Mouse (Mus musculus): Measurements from ENCODE around the gene Scyl3. TPM values are rescaled to one million over a fixed set of nuclear protein-coding genes. Genes with fewer than 3 reads are reported as not detected.

Gene Scyl3
- polyA plus RNA-seq, 1 experiment = 3.9 TPM

GRCm38 (mm10) chr1:163898291-163898764 lies 30.6 kb upstream of the Scyl3 start:
- Histone ChIP-seq H3ac (ENCODE audit: control insufficient read depth, insufficient read length) (no peak overlapping the region), H3K4me3 (no peak overlapping the region), H3K27me3 (ENCODE audit: control insufficient read depth, insufficient read depth, insufficient read length) (no peaks in the 10 kb centered on the region), H3K4me2 (ENCODE audit: low read depth) (peak overlapping the region; percentile 66), H3K36me3 (ENCODE audit: control insufficient read depth, insufficient read depth) (no peaks in the 10 kb centered on the region), H3K79me2 (ENCODE audit: control insufficient read depth, insufficient read depth) (no peaks in the 10 kb centered on the region)
- TF ChIP-seq POLR2AphosphoS2 (IDR thresholded peaks at IDR 0.05; ENCODE audit: insufficient read length, low read depth) (no peak), USF1 (IDR thresholded peaks at IDR 0.05; ENCODE audit: low read depth) (peak; percentile 14)

- Histone ChIP-seq H3K4me3 (no peak overlapping the region), H3K27me3 (ENCODE audit: control insufficient read depth, insufficient read depth, insufficient read length) (no peaks in the 10 kb centered on the region), H3K79me2 (ENCODE audit: control insufficient read depth, insufficient read depth) (no peaks in the 10 kb centered on the region), H3ac (ENCODE audit: control insufficient read depth, insufficient read length) (no peak overlapping the region), H3K36me3 (ENCODE audit: control insufficient read depth, insufficient read depth) (no peaks in the 10 kb centered on the region), H3K4me2 (ENCODE audit: low read depth) (no peak overlapping the region)
- TF ChIP-seq POLR2A (IDR thresholded peaks at IDR 0.05; ENCODE audit: insufficient read length, low read depth) = no peak
- no peak for TF ChIP-seq USF1 (IDR thresholded peaks at IDR 0.05; ENCODE audit: low read depth)
- TF ChIP-seq SRF (IDR thresholded peaks at IDR 0.05; ENCODE audit: control insufficient read depth, insufficient read length, low read depth) = no peak
- no peak for TF ChIP-seq POLR2AphosphoS2 (IDR thresholded peaks at IDR 0.05; ENCODE audit: insufficient read length, low read depth)
- no peak for TF ChIP-seq REST (IDR thresholded peaks at IDR 0.05; ENCODE audit: insufficient read depth, insufficient read length)
- TF ChIP-seq MYOD1 (IDR thresholded peaks at IDR 0.05; ENCODE audit: control insufficient read depth in 1 of 3, insufficient read length in 2 of 3, low read depth in 2 of 3) = no peak
- TF ChIP-seq TCF12 (IDR thresholded peaks at IDR 0.05; ENCODE audit: insufficient read depth, poor library complexity, severe bottlenecking) = no peak
- TF ChIP-seq MAX (IDR thresholded peaks at IDR 0.05; ENCODE audit: low read depth) = no peak
- TF ChIP-seq E2F4 (IDR thresholded peaks at IDR 0.05; ENCODE audit: insufficient read depth) = no peak
- TF ChIP-seq CEBPB (IDR thresholded peaks at IDR 0.05; ENCODE audit: insufficient read depth, poor library complexity, severe bottlenecking) = no peak
- TF ChIP-seq TCF3 (IDR thresholded peaks at IDR 0.05; ENCODE audit: insufficient read length, low read depth) = no peak
- TF ChIP-seq MYOG (IDR thresholded peaks at IDR 0.05; ENCODE audit: control insufficient read depth in 1 of 3, insufficient read depth in 1 of 3, insufficient read length in 2 of 3, low read depth in 2 of 3) = no peak
Measured at GRCm38 (mm10) chr1:163899575-163899974, 29.3 kb upstream of the Scyl3 start.

- TF ChIP-seq POLR2A (IDR thresholded peaks at IDR 0.05; ENCODE audit: insufficient read length, low read depth) (no peak), REST (IDR thresholded peaks at IDR 0.05; ENCODE audit: insufficient read depth, insufficient read length) (no peak), MYOD1 (IDR thresholded peaks at IDR 0.05; ENCODE audit: control insufficient read depth in 1 of 3, insufficient read length in 2 of 3, low read depth in 2 of 3) (no peak), TCF3 (IDR thresholded peaks at IDR 0.05; ENCODE audit: insufficient read length, low read depth) (no peak), TCF12 (IDR thresholded peaks at IDR 0.05; ENCODE audit: insufficient read depth, poor library complexity, severe bottlenecking) (no peak), CEBPB (IDR thresholded peaks at IDR 0.05; ENCODE audit: insufficient read depth, poor library complexity, severe bottlenecking) (no peak), MAX (IDR thresholded peaks at IDR 0.05; ENCODE audit: low read depth) (no peak), MYOG (IDR thresholded peaks at IDR 0.05; ENCODE audit: control insufficient read depth in 1 of 3, insufficient read depth in 1 of 3, insufficient read length in 2 of 3, low read depth in 2 of 3) (no peak), POLR2AphosphoS2 (IDR thresholded peaks at IDR 0.05; ENCODE audit: insufficient read length, low read depth) (no peak), E2F4 (IDR thresholded peaks at IDR 0.05; ENCODE audit: insufficient read depth) (no peak), SRF (IDR thresholded peaks at IDR 0.05; ENCODE audit: control insufficient read depth, insufficient read length, low read depth) (no peak), USF1 (IDR thresholded peaks at IDR 0.05; ENCODE audit: low read depth) (no peak)
- Histone ChIP-seq H3K27me3 (ENCODE audit: control insufficient read depth, insufficient read depth, insufficient read length) (no peaks in the 10 kb centered on the region), H3ac (ENCODE audit: control insufficient read depth, insufficient read length) (no peak overlapping the region), H3K79me2 (ENCODE audit: control insufficient read depth, insufficient read depth) (no peaks in the 10 kb centered on the region), H3K4me2 (ENCODE audit: low read depth) (no peak overlapping the region), H3K36me3 (ENCODE audit: control insufficient read depth, insufficient read depth) (no peaks in the 10 kb centered on the region), H3K4me3 (no peak overlapping the region)
Measured at GRCm38 (mm10) chr1:163900168-163900567, 28.7 kb upstream of the Scyl3 start.

- no peak for TF ChIP-seq TCF3 (IDR thresholded peaks at IDR 0.05; ENCODE audit: insufficient read length, low read depth)
- TF ChIP-seq MAX (IDR thresholded peaks at IDR 0.05; ENCODE audit: low read depth) = no peak
- no peak for TF ChIP-seq POLR2AphosphoS2 (IDR thresholded peaks at IDR 0.05; ENCODE audit: insufficient read length, low read depth)
- no peak for TF ChIP-seq USF1 (IDR thresholded peaks at IDR 0.05; ENCODE audit: low read depth)
- TF ChIP-seq MYOD1 (IDR thresholded peaks at IDR 0.05; ENCODE audit: control insufficient read depth in 1 of 3, insufficient read length in 2 of 3, low read depth in 2 of 3) = no peak
- TF ChIP-seq TCF12 (IDR thresholded peaks at IDR 0.05; ENCODE audit: insufficient read depth, poor library complexity, severe bottlenecking) = no peak
- TF ChIP-seq SRF (IDR thresholded peaks at IDR 0.05; ENCODE audit: control insufficient read depth, insufficient read length, low read depth) = no peak
- no peak for TF ChIP-seq POLR2A (IDR thresholded peaks at IDR 0.05; ENCODE audit: insufficient read length, low read depth)
- no peak for TF ChIP-seq CEBPB (IDR thresholded peaks at IDR 0.05; ENCODE audit: insufficient read depth, poor library complexity, severe bottlenecking)
- TF ChIP-seq MYOG (IDR thresholded peaks at IDR 0.05; ENCODE audit: control insufficient read depth in 1 of 3, insufficient read depth in 1 of 3, insufficient read length in 2 of 3, low read depth in 2 of 3) = no peak
- TF ChIP-seq REST (IDR thresholded peaks at IDR 0.05; ENCODE audit: insufficient read depth, insufficient read length) = no peak
- Histone ChIP-seq H3K4me2 (ENCODE audit: low read depth) (no peak overlapping the region), H3K4me3 (no peak overlapping the region), H3K27me3 (ENCODE audit: control insufficient read depth, insufficient read depth, insufficient read length) (no peaks in the 10 kb centered on the region), H3K79me2 (ENCODE audit: control insufficient read depth, insufficient read depth) (no peaks in the 10 kb centered on the region), H3K36me3 (ENCODE audit: control insufficient read depth, insufficient read depth) (peaks cover 4% of the 10 kb centered on the region), H3ac (ENCODE audit: control insufficient read depth, insufficient read length) (no peak overlapping the region)
Measured at GRCm38 (mm10) chr1:163903411-163903810, 25.5 kb upstream of the Scyl3 start.

Measured in myocyte (in vitro differentiated cells).